Mouse (Mus musculus) forebrain, embryonic 15.5 days (tissue): ENCODE measurements at regions not wholly inside any gene's neighbourhood (a gene's known extent, or its start where the extent isn't known, plus 50 kb on each side); places are given as distances from the start of the nearest gene placed in this dataset.

Experiments used
- ATAC-seq: fragments of 200-750 bp; cut with Nextera tagmentation; replicated peaks from 2 replicates; pipeline ENCODE4 v1.8.0; 2017; ENCODE audit warnings: mild to moderate bottlenecking, moderate TSS enrichment, moderate library complexity
- H3K27ac ChIP-seq: fragments of 300-500 bp; sonication (generic); replicated peaks from 2 replicates; pipeline ENCODE4 v1.5.1; 2015; ENCODE audit warnings: mild to moderate bottlenecking, inconsistent platforms
- H3K27me3 ChIP-seq: fragments of 300-500 bp; sonication (generic); 2 replicates; pipeline ENCODE4 v1.6.1; 2015; ENCODE audit warnings: inconsistent platforms
- H3K36me3 ChIP-seq: fragments of 300-500 bp; sonication (generic); 2 replicates; pipeline ENCODE4 v1.6.1; 2015; ENCODE audit warnings: mild to moderate bottlenecking, inconsistent platforms
- H3K4me1 ChIP-seq: fragments of 300-500 bp; sonication (generic); 2 replicates; pipeline ENCODE4 v1.6.1; 2015; ENCODE audit warnings: inconsistent platforms
- H3K4me2 ChIP-seq: fragments of 300-500 bp; sonication (generic); replicated peaks from 2 replicates; pipeline ENCODE4 v1.6.1; 2015; ENCODE audit warnings: mild to moderate bottlenecking, inconsistent platforms
- H3K4me3 ChIP-seq: fragments of 300-500 bp; sonication (generic); 2 replicates; pipeline ENCODE4 v1.5.1; 2015; ENCODE audit warnings: mild to moderate bottlenecking, inconsistent platforms
- H3K9ac ChIP-seq: fragments of 300-500 bp; sonication (generic); replicated peaks from 2 replicates; pipeline ENCODE4 v1.6.1; 2015; ENCODE audit warnings: mild to moderate bottlenecking, inconsistent platforms
- H3K9me3 ChIP-seq: fragments of 300-500 bp; sonication (generic); 2 replicates; pipeline ENCODE4 v1.6.1; 2016; ENCODE audit warnings: inconsistent platforms
- WGBS: fragments of 180-500 bp; shearing (Covaris S2); methylation state at CpG from one replicate; pipeline ENCODE4 v1.1.7; 2015; ENCODE audit warnings: mixed read lengths; 5-methylcytosine and 5-hydroxymethylcytosine counted together

DNA sequence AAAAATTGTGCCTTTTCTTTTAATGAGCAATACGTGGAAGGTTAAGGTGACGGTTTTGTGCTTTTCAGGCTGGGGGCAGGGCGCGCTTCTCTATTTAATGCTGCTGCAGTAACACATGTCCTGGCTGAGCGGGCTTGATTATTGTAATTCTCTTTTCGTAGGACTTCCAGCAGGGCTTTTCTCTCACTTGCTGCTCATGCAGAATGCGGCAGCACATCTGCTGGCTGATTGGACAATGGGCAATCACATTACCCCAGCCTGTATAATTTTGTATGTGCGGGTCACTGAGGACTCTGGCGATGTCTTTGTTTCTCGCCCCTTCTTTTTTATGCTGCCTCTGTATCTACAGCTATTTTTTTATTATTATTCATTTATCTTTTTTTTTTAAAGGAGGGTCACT, 91.4 kb upstream of the Fam92a start:
- Histone ChIP-seq H3K27ac (peak overlapping the region; percentile 49), H3K36me3 (no peaks in the 10 kb centered on the region), H3K4me1 (peaks cover 8% of the 10 kb centered on the region; the same call in 1 of the 2 replicates), H3K4me3 (no peak overlapping the region), H3K9me3 (no peaks in the 10 kb centered on the region), H3K4me2 (peak overlapping the region; percentile 16), H3K9ac (no peak overlapping the region), H3K27me3 (no peaks in the 10 kb centered on the region)
- 23% methylated on average over 10 of the region's 10 CpGs for WGBS
- peak; percentile 94 for ATAC-seq

GRCm38 (mm10) chr4:12247994-12248393, 76.2 kb upstream of the Fam92a start:
- Histone ChIP-seq H3K9ac (no peak overlapping the region), H3K4me3 (no peak overlapping the region), H3K4me1 (no peaks in the 10 kb centered on the region), H3K9me3 (no peaks in the 10 kb centered on the region), H3K36me3 (no peaks in the 10 kb centered on the region), H3K27me3 (no peaks in the 10 kb centered on the region), H3K4me2 (no peak overlapping the region), H3K27ac (no peak overlapping the region)
- ATAC-seq = no peak

- no peaks in the 10 kb centered on the region for H3K27me3 ChIP-seq
- no peak overlapping the region for H3K9ac ChIP-seq
- no peaks in the 10 kb centered on the region for H3K36me3 ChIP-seq
- H3K4me1 ChIP-seq = peaks cover 2% of the 10 kb centered on the region; the same call in 1 of the 2 replicates
- no peak overlapping the region for H3K4me3 ChIP-seq
- ATAC-seq = no peak
- no peak overlapping the region for H3K27ac ChIP-seq
- H3K9me3 ChIP-seq = no peaks in the 10 kb centered on the region
- H3K4me2 ChIP-seq = no peak overlapping the region
- 79% methylated on average over 4 of the region's 4 CpGs for WGBS
These were observed 74.8 kb upstream of the Fam92a start for GRCm38 (mm10) chr4:12246595-12246994.

DNA sequence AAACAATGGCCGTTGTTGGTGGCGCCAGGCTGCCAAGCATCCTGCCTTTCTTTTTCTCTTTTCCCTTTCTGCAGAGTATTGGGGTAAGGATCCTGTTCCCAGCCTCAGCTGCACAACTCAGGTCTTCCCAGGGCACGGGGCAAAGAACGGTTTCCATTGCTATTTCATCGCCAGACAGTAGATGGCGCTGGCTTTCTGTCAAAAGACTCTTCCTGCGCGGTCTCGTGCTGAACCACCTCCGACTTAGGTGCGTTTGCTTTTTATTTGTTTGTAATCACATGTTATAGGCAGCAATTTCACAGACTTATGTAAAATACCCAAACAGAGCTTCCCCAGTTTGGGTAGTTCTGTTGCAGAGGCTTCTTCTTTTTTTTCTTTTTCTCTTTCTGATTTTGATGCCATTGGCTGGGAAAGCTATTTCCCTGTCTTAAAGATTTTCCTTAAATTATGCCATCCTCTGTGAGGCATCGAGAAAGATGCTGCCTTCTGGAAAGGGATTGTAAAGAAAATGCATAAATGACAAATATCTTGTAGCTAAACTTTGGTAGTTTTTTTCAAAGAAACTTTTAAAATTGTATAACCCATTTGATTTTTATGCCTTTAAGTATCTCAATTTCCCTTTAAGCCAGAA, 69.2 kb upstream of the Fam92a start:
- Histone ChIP-seq H3K9ac (0 out of 2 replicates have a peak overlapping the region, but pooled peaks have one; percentile 28), H3K27me3 (no peaks in the 10 kb centered on the region), H3K4me2 (peak overlapping the region; percentile 42), H3K36me3 (no peaks in the 10 kb centered on the region), H3K4me3 (peak overlapping the region; percentile 23), H3K27ac (peak overlapping the region; percentile 47; the same call in 1 of the 2 replicates), H3K9me3 (no peaks in the 10 kb centered on the region), H3K4me1 (peaks cover 7% of the 10 kb centered on the region; the same call in 1 of the 2 replicates)
- peak; percentile 89 for ATAC-seq
- 2% methylated on average over 12 of the region's 12 CpGs for WGBS

DNA sequence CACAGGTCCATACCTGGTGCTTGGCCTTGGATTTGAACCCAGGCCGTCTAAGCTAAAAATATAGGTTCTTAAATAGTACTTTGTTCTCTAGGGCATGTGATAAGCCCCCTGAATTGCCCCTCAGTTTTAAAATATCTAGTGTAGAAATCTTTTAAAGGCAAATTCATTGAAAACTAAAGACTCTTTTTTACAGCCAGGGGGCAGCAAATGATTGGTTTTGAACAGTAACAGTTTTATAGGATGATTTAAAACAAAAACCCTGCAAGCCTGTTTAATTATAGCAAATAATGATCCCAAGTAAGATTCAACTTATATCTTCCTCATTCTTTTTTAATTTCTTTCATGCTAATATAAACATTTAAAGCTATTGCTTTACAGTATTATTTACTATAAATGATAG, 58.9 kb upstream of the Fam92a start:
- 75% methylated on average over 1 of the region's 1 CpGs for WGBS
- H3K4me1 ChIP-seq = no peaks in the 10 kb centered on the region
- no peak overlapping the region for H3K4me2 ChIP-seq
- no peak overlapping the region for H3K9ac ChIP-seq
- H3K27me3 ChIP-seq = no peaks in the 10 kb centered on the region
- no peaks in the 10 kb centered on the region for H3K9me3 ChIP-seq
- no peaks in the 10 kb centered on the region for H3K36me3 ChIP-seq
- no peak overlapping the region for H3K27ac ChIP-seq
- ATAC-seq = no peak
- H3K4me3 ChIP-seq = no peak overlapping the region
